Mouse (Mus musculus) regulatory T cell (primary cell): Measurements from ENCODE around the gene Slco4a1.

Experiments
- in situ Hi-C: fragments of 300-600 bp; cut with MboI, MseI; formaldehyde crosslinking; loops from one replicate; pipeline ENCODE4 v1.15.1; 2025; ENCODE audit warnings: high pct_unique_total_duplicates

Slco4a1 gene

GRCm38 (mm10) chr2:180455723-180456698, at the start of gene Slco4a1:
TSS of gene Slco4a1 (plus strand) at chr2:180456245.
- in situ Hi-C loops: no loop called here

DNA sequence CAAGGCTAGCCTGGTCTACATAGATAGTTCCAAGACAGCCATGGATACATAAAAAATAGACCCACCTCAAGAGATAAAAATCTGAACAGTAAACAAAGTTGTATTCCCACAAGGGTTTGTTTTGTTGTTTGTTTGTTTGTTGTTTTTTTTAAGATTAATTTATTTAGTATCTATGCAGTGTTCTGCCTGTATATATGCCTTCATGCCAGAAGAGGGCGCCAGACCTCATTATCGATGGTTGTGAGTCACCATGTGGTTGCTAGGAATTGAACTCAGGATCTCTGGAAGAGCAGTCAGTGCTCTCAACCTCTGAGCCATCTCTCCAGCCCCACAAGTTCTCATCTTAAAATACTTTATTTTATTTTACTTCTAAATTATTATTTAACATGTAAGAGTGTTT, 47.6 kb upstream of the Slco4a1 start:
- in situ Hi-C loops: no loop called here

DNA sequence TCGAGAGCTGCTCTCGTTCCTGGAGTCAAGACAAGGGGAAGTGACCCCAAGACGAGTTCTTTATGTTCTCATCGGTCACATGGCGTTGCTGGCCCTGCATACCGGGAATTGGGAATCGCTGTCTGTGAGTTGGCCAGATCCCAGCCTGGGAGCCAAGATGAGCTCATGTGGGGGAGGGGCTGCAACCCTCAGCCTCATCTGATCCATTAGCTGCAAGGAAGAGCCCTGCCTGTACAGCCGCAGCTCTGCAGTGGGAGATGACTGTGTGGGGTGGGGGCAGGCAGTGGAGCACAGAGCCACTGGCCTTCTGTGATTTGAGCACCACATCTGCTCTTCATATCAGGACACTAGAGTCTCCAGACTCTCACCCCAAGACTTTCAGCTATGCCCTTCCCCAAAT, 45.6 kb upstream of the Slco4a1 start:
- in situ Hi-C loops: no loop called here

DNA sequence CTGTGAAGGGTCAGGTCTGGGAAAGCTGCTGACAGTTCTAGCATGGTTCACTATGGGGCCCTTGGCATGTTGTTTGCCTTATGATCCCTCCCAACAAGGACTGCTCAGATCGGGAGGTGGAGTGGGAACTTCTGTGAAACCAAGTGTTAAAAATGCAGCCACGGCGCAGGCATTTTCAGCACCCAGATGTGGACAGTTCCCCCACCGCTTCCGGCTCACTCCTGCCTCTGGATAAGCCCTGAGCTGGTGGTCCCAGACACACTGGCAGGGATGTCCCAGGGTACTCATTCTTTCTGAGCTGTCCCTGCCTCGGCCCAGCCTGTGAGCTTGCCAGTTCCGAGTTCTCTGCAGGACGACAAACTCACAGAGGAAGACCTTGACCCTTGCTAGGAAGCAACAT, 45.0 kb upstream of the Slco4a1 start:
- in situ Hi-C loops: no loop called here

DNA sequence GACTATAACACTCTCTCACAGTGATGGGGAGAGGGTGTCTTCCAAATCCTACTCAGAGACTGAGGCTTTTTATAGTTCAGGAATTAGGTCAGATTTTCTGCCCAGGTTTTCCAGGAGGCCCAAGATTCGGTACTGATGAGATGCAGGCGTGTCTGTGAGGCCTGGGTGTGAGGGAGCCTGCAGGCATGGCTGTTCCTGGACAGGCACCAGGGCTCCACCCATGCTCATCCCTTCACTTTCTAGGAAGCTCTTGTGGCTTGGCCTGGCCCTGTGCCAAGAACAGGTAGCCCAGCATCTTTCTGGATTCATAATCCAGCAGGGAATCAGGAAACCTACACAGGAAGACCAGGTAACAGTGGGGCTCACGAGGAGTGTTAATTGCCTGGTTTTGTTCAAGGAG, 40.4 kb upstream of the Slco4a1 start:
- in situ Hi-C loops: no loop called here

DNA sequence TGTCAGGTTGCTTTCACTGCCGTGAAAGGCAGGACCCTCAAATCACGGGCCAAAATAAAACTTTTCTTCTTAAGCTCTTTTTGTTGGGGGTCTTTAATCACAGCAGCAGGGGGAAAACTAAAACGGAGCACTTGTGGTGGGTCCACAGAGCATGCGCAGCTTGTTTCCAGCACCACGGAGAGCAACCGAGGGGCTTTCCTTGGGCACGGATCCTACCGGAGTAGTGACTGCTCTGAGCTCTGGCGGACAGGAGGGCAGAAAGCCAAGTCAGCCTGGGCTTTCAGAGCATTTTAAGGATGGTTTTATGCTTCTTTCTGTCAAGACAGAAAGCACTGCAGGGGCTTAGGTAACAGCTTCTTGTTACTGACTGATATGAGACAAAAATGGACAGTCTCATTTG, 38.3 kb upstream of the Slco4a1 start:
- in situ Hi-C loops: no loop called here

GRCm38 (mm10) chr2:180420641-180421040, 35.4 kb upstream of the Slco4a1 start:
- in situ Hi-C loops: no loop called here

GRCm38 (mm10) chr2:180425115-180425514, 30.9 kb upstream of the Slco4a1 start:
- in situ Hi-C loops: no loop called here

- in situ Hi-C loops: no loop called here
These were observed 29.0 kb upstream of the Slco4a1 start for GRCm38 (mm10) chr2:180427073-180427472.

- in situ Hi-C loops: no loop called here
These were observed 27.7 kb upstream of the Slco4a1 start for GRCm38 (mm10) chr2:180428331-180428730.

- in situ Hi-C loops: no loop called here
These were observed 25.4 kb upstream of the Slco4a1 start for GRCm38 (mm10) chr2:180430648-180431047.

DNA sequence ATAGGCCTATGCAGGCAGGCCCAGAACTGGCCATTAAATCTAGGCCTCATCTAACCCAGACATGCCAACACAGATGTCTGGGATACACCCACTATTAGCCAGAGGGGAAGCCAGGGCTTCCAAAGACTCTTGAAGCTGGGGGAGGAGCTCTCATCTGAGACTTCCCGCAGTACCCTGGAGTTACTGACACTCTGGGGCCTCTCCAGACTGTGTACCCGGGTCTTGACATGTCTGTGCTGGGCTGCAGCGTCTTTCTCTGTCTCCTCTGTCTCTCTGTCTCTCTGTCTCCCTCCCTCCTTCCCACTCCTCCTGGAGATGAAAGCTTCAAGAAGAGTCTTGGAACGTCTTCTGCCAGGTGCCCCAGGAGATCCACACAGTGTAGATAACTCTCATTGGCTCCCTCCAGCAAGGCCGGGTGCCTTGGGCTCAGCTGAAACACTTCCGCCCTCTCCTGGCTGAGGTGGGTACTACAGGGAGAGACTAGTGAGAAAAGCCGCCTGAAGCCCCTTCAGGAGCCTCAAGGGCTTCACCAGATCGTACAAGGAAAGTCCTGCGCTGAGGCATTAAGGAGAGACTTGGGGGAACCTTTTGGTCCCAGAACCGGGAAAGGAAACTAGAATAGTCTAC, 23.9 kb upstream of the Slco4a1 start:
- in situ Hi-C loops: no loop called here

- in situ Hi-C loops: no loop called here
These were observed 23.3 kb upstream of the Slco4a1 start for GRCm38 (mm10) chr2:180432751-180433150.

- in situ Hi-C loops: no loop called here
These were observed 22.7 kb upstream of the Slco4a1 start for GRCm38 (mm10) chr2:180433350-180433749.

- in situ Hi-C loops: no loop called here
These were observed 20.6 kb upstream of the Slco4a1 start for GRCm38 (mm10) chr2:180435341-180435926.

GRCm38 (mm10) chr2:180437149-180437864, 18.7 kb upstream of the Slco4a1 start:
- in situ Hi-C loops: no loop called here

DNA sequence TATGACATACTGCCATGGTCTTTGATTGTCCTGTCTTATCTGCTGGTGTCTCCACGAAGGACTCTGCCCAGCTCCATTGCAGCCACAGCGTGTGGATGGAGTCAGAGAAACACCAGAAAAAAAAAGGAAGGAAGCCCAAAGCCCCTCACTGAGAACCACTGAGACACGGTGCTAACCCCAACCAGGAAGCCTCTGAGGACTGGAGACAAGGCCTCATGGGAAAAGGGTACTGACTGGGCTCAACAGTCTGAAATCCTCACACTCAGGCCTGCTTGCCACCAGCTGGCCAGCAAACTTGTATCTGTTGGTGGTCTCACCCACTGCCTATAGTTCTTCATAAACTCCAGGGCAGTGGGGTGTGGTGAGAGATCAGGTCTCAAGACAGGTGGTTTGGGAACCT, 16.3 kb upstream of the Slco4a1 start:
- in situ Hi-C loops: no loop called here

DNA sequence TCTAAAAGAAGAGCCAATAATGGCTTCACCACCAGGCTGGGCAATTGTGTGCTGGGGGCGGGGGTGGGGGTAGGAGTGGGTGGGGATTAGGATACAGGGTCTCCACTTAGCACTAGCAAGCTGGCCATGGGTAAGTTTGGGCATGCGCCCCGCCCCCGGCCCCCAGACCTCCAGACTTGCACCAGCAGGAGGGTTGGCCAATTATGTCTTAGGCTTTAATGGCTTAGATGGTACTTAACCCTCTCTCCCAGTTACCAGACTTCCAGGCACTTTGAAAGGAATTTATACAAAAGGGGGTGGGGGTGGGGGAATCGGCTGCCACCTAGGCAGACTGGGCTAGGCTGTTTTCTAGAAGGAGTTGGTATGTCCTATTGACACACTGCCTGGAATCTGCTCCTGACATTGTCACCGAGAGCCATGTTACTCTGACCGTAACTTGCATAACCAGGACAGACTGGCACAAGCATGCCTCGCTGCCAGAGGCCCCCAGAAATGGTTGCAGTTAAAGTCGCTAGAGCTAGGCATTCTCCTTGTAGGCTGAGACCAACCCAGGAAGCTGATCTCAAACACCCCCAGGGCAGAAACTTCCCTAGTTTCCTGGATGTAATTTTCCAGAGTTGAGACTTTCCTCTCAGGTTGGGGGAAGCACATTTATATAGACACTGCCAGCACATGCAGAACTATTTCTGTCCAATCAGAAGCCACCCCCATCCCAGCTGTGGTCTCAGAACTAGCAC, 15.3 kb upstream of the Slco4a1 start:
- in situ Hi-C loops: no loop called here

DNA sequence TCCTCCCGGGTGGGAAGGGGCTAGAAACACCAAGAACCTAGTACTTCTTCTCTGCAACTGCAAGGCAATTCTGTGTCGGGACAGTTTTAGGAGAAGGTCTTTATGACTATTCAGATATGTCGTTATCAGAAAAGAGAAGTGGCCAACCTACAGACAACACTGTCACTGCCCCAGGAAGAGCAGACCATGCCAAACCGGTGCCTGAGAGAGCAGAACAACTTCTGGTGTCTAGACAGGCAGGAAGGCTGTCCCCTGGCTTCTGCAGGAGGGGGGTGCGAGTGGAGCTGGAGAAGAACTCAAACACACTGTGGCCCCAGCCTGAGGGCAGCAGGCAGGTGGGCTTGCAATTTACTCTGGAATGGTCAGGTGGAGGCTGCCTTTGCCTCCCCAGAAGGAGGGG, 14.0 kb upstream of the Slco4a1 start:
- in situ Hi-C loops: no loop called here

- in situ Hi-C loops: no loop called here
These were observed 12.2 kb upstream of the Slco4a1 start for GRCm38 (mm10) chr2:180443861-180444260.
